ENCODE assay signal across 1 mouse cellular context in genomic region chr2:26914148-26914941, GRCm38 (mm10).
TF ChIP-seq lines count a peak whose summit lies in the region.

No protein-coding gene starts in this region.

TF ChIP-seq in MEL, 35 proteins besides CTCF, POLR2A, EP300 and RAD21:
- TF ChIP-seq TBP (IDR thresholded peaks at IDR 0.05; ENCODE audit: low read depth, low read length): no peak
- TF ChIP-seq UBTF (IDR thresholded peaks at IDR 0.05; ENCODE audit: borderline replicate concordance, insufficient read depth, low read depth, low read length): no peak
- no peak for TF ChIP-seq ETS1 (IDR thresholded peaks at IDR 0.05; ENCODE audit: low read depth, low read length)
- no peak for TF ChIP-seq ZKSCAN1 (IDR thresholded peaks at IDR 0.05; ENCODE audit: low read depth, low read length)
- peak; percentile 58; the same call in 1 of the 2 replicates for TF ChIP-seq ZMIZ1 (IDR thresholded peaks at IDR 0.05; ENCODE audit: low read depth, low read length)
- no peak for TF ChIP-seq MAFK (IDR thresholded peaks at IDR 0.05; ENCODE audit: borderline replicate concordance, low read depth, low read length)
- no peak for TF ChIP-seq BHLHE40 (IDR thresholded peaks at IDR 0.05; ENCODE audit: borderline replicate concordance, low read depth, low read length)
- TF ChIP-seq CHD2 (IDR thresholded peaks at IDR 0.05; ENCODE audit: low read length): peak; percentile 44
- TF ChIP-seq HCFC1 (IDR thresholded peaks at IDR 0.05; ENCODE audit: low read depth, low read length): no peak; the same call in 1 of the 2 replicates
- no peak for TF ChIP-seq CHD1 (IDR thresholded peaks at IDR 0.05; ENCODE audit: low read depth, low read length)
- TF ChIP-seq NRF1 (IDR thresholded peaks at IDR 0.05; ENCODE audit: insufficient read depth, low read depth, low read length, poor library complexity, severe bottlenecking): no peak
- no peak for TF ChIP-seq RCOR1 (IDR thresholded peaks at IDR 0.05; ENCODE audit: low read depth, low read length)
- no peak for TF ChIP-seq JUND (IDR thresholded peaks at IDR 0.05; ENCODE audit: low read depth, low read length)
- 0 out of 2 replicates have a peak, but pooled peaks have one; percentile 3 for TF ChIP-seq SIN3A (IDR thresholded peaks at IDR 0.05; ENCODE audit: low read length)
- TF ChIP-seq USF1 (IDR thresholded peaks at IDR 0.05; ENCODE audit: low read depth, low read length): no peak
- TF ChIP-seq MEF2A (IDR thresholded peaks at IDR 0.05; ENCODE audit: extremely low read depth, insufficient replicate concordance, low read depth, low read length, poor library complexity, severe bottlenecking): no peak
- 0 out of 2 replicates have a peak, but pooled peaks have one; percentile 15 for TF ChIP-seq SMC3 (IDR thresholded peaks at IDR 0.05; ENCODE audit: low read depth, low read length)
- TF ChIP-seq ZNF384 (IDR thresholded peaks at IDR 0.05; ENCODE audit: low read depth, low read length): no peak
- no peak for TF ChIP-seq MAX (IDR thresholded peaks at IDR 0.05; ENCODE audit: low read length)
- peak; percentile 79 for TF ChIP-seq POLR2AphosphoS2 (IDR thresholded peaks at IDR 0.05; ENCODE audit: low read length)
- TF ChIP-seq E2F4 (IDR thresholded peaks at IDR 0.05; ENCODE audit: borderline replicate concordance, low read depth, low read length): no peak
- no peak for TF ChIP-seq NELFE (IDR thresholded peaks at IDR 0.05; ENCODE audit: low read depth, low read length)
- TF ChIP-seq USF2 (IDR thresholded peaks at IDR 0.05; ENCODE audit: borderline replicate concordance in 1 of 2, insufficient read depth in 1 of 2, low read depth in 1 of 2, low read length in 2 of 2): no peak
- no peak for TF ChIP-seq ZC3H11A (IDR thresholded peaks at IDR 0.05; ENCODE audit: low read depth, low read length)
- peak; percentile 58; the same call in 1 of the 2 replicates for TF ChIP-seq MYC (IDR thresholded peaks at IDR 0.05; ENCODE audit: low read depth, low read length)
- no peak for TF ChIP-seq KAT2A (conservative IDR thresholded peaks at IDR 0.05; ENCODE audit: low read depth, low read length)
- TF ChIP-seq ELF1 (IDR thresholded peaks at IDR 0.05; ENCODE audit: low read depth, low read length): no peak
- no peak for TF ChIP-seq TAL1 (IDR thresholded peaks at IDR 0.05; ENCODE audit: low read length)
- TF ChIP-seq MYB (IDR thresholded peaks at IDR 0.05; ENCODE audit: low read depth, low read length): no peak
- TF ChIP-seq MAZ (IDR thresholded peaks at IDR 0.05; ENCODE audit: low read depth, low read length): no peak
- no peak; the same call in 1 of the 2 replicates for TF ChIP-seq MXI1 (IDR thresholded peaks at IDR 0.05; ENCODE audit: low read depth, low read length)
- no peak for TF ChIP-seq GABPA (IDR thresholded peaks at IDR 0.05; ENCODE audit: low read depth, low read length)
- no peak for TF ChIP-seq GATA1 (IDR thresholded peaks at IDR 0.05; ENCODE audit: low read depth, low read length)
- no peak for TF ChIP-seq TCF12 (IDR thresholded peaks at IDR 0.05; ENCODE audit: low read depth, low read length)
- TF ChIP-seq POLR2AphosphoS5 (IDR thresholded peaks at IDR 0.05; ENCODE audit: borderline replicate concordance, low read depth, low read length): no peak
